Mouse (Mus musculus) hindbrain, embryonic 12.5 days (tissue): ENCODE results near the gene Krt80. TPM values are rescaled to one million over a fixed set of nuclear protein-coding genes. Genes with fewer than 3 reads are reported as not detected.

Experiments
- ATAC-seq: fragments of 200-750 bp; cut with Nextera tagmentation; 2 replicates; pipeline ENCODE4 v1.8.0; 2017; ENCODE audit warnings: moderate TSS enrichment; ENCODE audit not compliant: low FRiP score
- H3K27ac ChIP-seq: fragments of 300-500 bp; sonication (generic); 2 replicates; pipeline ENCODE4 v1.5.1; 2016; ENCODE audit warnings: mild to moderate bottlenecking
- H3K27me3 ChIP-seq: fragments of 300-500 bp; sonication (generic); 2 replicates; pipeline ENCODE4 v1.6.1; 2016; ENCODE audit warnings: mild to moderate bottlenecking
- H3K36me3 ChIP-seq: fragments of 300-500 bp; sonication (generic); 2 replicates; pipeline ENCODE4 v1.6.1; 2016; ENCODE audit warnings: mild to moderate bottlenecking
- H3K4me1 ChIP-seq: fragments of 300-500 bp; sonication (generic); 2 replicates; pipeline ENCODE4 v1.6.1; 2016
- H3K4me2 ChIP-seq: fragments of 300-500 bp; sonication (generic); replicated peaks from 2 replicates; pipeline ENCODE4 v1.6.1; 2016; ENCODE audit warnings: mild to moderate bottlenecking
- H3K4me3 ChIP-seq: fragments of 300-500 bp; sonication (generic); 2 replicates; pipeline ENCODE4 v1.5.1; 2016; ENCODE audit warnings: mild to moderate bottlenecking
- H3K9ac ChIP-seq: fragments of 300-500 bp; sonication (generic); 2 replicates; pipeline ENCODE4 v1.6.1; 2016; ENCODE audit warnings: mild to moderate bottlenecking, moderate library complexity
- H3K9me3 ChIP-seq: fragments of 300-500 bp; sonication (generic); replicated peaks from 2 replicates; pipeline ENCODE4 v1.6.1; 2016; ENCODE audit warnings: mild to moderate bottlenecking
- WGBS: fragments of 180-500 bp; shearing (Covaris S2); methylation state at CpG from one replicate; pipeline ENCODE4 v1.1.7; 2016; 5-methylcytosine and 5-hydroxymethylcytosine counted together
- polyA plus RNA-seq: library from polyadenylated mRNA; unstranded; fragments of >200 nt; fragmentation: Nextera tagmentation; extraction: Ambion mirVana; gene quantifications from 2 replicates; pipeline ENCODE4 v1.2.1, GENCODE M21; 2016

The Krt80 gene
- polyA plus RNA-seq, 1 experiment from 2014 or later = 0.21 TPM

DNA sequence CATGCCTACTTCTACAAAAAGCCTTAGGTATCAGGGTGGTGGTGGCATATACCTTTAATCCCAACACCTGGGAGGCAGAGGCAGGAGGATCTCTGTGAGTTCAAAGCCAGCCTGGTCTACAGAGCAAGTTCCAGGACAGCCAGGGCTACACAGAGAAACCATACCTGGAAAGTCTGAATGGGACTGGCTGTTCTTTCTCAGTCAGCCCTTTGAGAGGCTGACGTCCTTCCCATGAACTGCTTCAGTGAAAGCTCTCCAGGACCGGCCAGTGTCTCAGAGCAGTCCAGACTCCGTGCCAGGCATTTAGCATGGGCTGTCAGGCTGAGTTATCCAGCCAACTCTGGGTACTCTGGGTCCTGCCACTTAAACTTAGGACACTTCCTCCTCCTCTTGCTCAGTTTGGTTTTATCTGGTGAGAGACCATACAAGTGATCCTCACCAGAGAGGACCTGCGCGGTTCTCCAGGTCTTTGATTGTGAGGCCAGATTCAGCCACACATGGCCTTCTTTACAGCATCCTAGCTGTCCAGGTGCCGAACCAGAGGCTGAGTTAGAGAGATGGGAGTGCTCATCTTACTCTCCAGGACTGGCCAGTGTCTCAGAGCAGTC is 49.8 kb downstream of the Krt80 start:
- Histone ChIP-seq H3K9me3 (no peaks in the 10 kb centered on the region), H3K27ac (no peak overlapping the region), H3K4me2 (no peak overlapping the region), H3K4me3 (no peak overlapping the region), H3K27me3 (0 out of 2 replicates have a peak, but pooled peaks cover 4% of the 10 kb centered on the region), H3K36me3 (no peaks in the 10 kb centered on the region), H3K4me1 (peaks cover 6% of the 10 kb centered on the region; the same call in 1 of the 2 replicates), H3K9ac (no peak overlapping the region)
- WGBS = 86% methylated on average over 6 of the region's 6 CpGs
- ATAC-seq = no peak

DNA sequence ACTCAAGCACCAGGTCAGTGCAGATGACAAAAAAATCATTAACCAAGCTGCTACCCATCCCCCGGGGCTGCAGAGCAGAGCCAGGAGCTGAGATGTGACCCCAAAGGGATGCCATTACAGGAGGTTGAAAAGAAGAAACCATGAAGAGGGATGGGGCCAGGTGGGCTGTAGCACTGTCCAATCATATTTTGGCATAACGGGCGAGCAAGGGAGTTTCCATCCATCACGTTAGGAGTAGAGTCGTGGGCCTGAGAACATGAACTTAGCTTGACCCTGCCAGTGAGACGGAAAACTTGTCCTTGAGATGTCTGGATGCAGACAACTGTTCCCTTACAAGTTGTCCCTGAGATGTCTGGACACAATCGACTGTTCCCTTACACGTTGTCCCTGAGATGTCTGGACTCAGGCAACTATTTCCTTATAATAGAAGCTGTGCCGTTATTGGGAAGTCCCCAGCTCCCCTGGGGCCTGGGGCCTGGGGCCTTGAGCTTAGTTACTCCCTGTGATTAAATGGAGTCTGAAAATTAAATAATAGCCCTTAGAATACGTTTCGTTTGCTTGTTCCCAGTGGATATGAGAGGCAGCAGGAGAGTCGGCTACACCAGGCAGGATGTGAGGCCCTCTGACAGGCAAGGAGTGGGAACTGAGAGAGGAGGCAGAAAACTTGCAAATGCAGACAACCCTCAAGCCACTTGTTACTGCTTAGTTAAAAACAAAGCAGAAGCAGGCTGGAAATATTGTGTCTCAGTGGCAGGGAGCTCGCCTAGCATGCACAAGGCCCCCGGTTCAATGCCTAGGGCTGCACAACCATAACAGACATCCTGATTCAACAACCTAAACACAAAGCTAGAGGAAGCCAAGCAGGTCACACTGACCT is 50.8 kb downstream of the Krt80 start:
- Histone ChIP-seq H3K27ac (no peak overlapping the region), H3K4me1 (peaks cover 6% of the 10 kb centered on the region; the same call in 1 of the 2 replicates), H3K27me3 (0 out of 2 replicates have a peak, but pooled peaks cover 4% of the 10 kb centered on the region), H3K4me2 (no peak overlapping the region), H3K9me3 (no peaks in the 10 kb centered on the region), H3K9ac (no peak overlapping the region), H3K36me3 (no peaks in the 10 kb centered on the region), H3K4me3 (no peak overlapping the region)
- ATAC-seq = no peak
- WGBS = 67% methylated on average over 14 of the region's 14 CpGs

DNA sequence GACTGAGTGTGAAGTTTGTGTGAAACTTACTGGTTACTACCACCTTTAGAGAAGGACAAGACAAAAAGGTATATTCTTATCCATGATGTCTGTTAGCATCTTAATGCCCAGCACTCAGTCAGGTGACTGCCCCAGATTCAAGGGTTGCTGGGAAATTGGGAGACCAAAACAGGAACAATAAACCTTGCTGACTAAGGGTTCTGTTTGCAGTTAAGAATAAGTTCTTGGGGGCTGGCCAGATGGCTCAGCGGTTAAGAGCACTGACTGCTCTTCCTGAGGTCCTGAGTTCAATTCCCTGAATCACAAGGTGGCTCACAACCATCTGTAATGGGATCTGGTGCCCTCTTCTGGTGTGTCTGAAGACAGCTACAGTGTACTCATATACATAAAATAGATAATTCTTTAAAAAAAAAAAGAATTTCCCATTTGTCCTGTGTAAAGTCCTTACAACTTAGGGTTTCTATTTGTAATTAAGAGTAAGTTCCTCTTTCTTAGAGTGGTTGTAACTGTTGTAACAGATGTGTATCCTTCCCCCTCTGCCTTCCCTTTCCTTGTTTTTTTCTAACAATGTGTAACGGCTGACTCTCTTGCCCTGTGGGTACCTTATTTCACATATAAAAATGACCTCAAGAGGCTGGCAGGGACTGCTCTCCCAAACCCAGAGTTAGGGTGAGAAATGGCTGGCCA is 52.0 kb downstream of the Krt80 start:
- H3K36me3 ChIP-seq = no peaks in the 10 kb centered on the region
- ATAC-seq = no peak
- H3K4me2 ChIP-seq = no peak overlapping the region
- H3K9ac ChIP-seq = no peak overlapping the region
- H3K27ac ChIP-seq = no peak overlapping the region
- 85% methylated on average over 2 of the region's 2 CpGs for WGBS
- no peak overlapping the region for H3K4me3 ChIP-seq
- no peaks in the 10 kb centered on the region for H3K9me3 ChIP-seq
- H3K4me1 ChIP-seq = peaks cover 6% of the 10 kb centered on the region; the same call in 1 of the 2 replicates
- H3K27me3 ChIP-seq = 0 out of 2 replicates have a peak, but pooled peaks cover 4% of the 10 kb centered on the region

DNA sequence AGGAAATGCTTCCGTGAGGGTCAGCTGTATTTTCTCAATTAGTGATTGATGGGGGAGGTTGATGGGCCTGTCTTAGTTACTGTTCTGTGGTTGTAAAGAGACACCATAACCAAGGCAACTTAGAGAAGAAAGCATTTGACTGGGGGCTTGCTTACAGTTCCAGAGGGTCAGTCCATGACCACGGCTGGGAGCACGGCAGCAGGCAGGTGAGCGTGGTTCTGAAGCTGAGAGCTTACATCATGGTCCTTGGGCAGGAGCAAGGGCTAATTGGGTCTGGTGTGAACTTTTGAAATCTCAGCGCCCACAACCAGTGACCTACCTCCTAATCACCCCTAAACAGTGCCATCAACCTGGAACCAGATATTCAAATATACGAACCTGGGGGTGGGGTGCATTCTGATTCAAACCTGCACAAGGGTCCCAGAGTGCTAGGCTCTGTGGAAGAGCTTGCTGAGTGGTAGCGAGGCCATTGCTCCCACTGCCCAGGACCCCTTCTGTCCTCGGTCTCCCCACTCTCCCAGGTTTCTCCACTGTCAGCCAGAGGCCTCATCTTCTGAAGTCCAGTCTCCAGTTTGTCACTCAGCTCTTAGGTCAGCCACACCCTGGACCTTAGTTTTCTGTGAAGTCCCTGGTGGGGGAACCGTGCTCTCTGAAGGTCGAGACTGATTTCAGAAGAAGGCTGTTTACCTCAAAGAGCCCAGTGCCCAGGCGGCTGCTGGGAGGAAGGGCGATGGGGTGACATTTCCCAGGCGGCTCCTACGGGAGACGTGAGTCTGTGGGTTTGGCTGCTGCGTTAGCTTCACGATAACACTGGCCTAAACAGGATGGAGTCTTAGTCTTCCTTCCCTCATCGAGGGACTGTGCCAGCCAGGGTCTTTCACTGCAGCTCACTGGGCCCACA is 52.8 kb downstream of the Krt80 start:
- Histone ChIP-seq H3K27me3 (0 out of 2 replicates have a peak, but pooled peaks cover 4% of the 10 kb centered on the region), H3K4me3 (no peak overlapping the region), H3K36me3 (no peaks in the 10 kb centered on the region), H3K27ac (no peak overlapping the region), H3K4me2 (no peak overlapping the region), H3K9ac (no peak overlapping the region), H3K4me1 (peaks cover 6% of the 10 kb centered on the region; the same call in 1 of the 2 replicates), H3K9me3 (no peaks in the 10 kb centered on the region)
- 81% methylated on average over 18 of the region's 18 CpGs for WGBS
- no peak for ATAC-seq

DNA sequence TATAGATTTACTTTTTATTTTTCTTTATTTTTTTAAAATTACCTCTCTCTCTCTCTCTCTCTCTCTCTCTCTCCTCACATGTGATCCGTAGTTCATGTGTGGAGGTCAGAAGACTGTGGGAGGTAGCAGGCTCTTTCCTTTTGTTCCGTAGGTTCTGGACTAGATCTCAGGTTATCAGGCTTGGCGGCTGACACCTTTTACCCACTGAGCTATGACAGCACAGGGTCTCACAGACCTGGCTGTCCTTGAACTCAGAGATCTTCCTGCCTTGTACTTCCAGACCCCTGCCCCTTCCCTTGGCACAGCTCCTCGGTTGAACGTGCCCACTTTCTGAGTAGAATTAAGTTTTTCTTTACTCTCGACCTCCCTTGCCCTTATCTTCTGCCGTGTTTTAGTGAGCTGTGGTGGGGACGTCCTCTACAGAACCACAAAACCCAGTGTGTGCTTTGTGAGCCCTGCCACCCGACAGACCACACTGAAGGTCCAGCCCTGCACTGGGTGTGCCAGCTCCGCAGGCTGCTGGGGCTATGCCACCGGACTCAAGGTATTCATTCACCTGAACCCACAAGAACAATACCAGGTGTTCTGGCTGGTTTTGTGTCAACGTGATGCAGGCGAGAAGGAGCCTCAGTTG is 53.6 kb downstream of the Krt80 start:
- WGBS = 69% methylated on average over 13 of the region's 13 CpGs
- no peaks in the 10 kb centered on the region for H3K36me3 ChIP-seq
- ATAC-seq = peak; percentile 42; the same call in 1 of the 2 replicates

DNA sequence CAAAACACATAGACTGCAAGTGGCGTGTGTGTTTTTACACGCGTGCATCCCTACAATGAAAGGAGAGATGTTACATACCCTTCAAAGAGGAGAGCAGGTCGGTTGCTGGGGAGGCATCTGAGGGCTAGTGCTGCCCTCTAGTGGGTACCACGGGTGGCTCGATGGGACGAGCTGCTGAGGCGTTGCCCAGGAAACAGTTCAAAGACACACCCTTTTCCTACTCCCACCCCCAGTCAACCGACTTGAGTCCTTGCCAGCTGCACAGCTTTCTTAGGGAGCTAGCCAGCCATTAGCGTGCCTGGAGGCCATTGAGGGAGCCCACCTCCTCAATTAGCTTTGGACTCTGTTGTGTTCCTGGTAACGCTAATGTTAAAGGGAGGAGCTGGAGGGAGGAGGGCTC is 54.1 kb downstream of the Krt80 start:
- Histone ChIP-seq H3K4me2 (peak overlapping the region; percentile 44), H3K4me1 (peaks cover 6% of the 10 kb centered on the region; the same call in 1 of the 2 replicates), H3K9me3 (no peaks in the 10 kb centered on the region), H3K4me3 (no peak overlapping the region), H3K36me3 (no peaks in the 10 kb centered on the region), H3K27me3 (0 out of 2 replicates have a peak, but pooled peaks cover 4% of the 10 kb centered on the region), H3K9ac (peak overlapping the region; percentile 18; the same call in 1 of the 2 replicates), H3K27ac (no peak overlapping the region)
- 5% methylated on average over 11 of the region's 11 CpGs for WGBS
- ATAC-seq = peak; percentile 76

More for the DNA sequence above, 53.6 kb downstream of the Krt80 start:
- Histone ChIP-seq H3K27ac (no peak overlapping the region), H3K9me3 (no peaks in the 10 kb centered on the region), H3K4me3 (no peak overlapping the region), H3K4me1 (peaks cover 6% of the 10 kb centered on the region; the same call in 1 of the 2 replicates), H3K4me2 (peak overlapping the region; percentile 44; the same call in 1 of the 2 replicates), H3K9ac (peak overlapping the region; percentile 18; the same call in 1 of the 2 replicates), H3K27me3 (0 out of 2 replicates have a peak, but pooled peaks cover 4% of the 10 kb centered on the region)

DNA sequence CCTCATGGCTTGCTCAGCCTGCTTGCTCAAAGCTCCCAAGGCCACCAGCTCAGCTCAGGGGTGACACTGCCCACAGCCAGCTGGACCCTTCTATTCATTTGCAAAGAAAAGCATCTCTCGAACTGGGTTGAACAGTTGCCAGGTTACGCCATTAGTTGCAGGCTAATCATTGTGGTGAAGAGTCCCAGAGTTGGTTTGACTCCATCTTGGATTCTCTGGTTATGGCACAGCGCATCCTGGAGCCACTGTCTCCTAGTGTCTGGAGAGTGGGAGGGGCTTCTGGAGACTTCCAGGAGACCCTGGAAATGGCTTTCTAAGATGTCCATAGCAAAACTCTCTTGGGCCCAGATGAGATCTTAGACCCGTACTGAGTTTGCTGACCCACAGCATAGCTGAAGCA is 54.6 kb downstream of the Krt80 start:
- Histone ChIP-seq H3K4me1 (peaks cover 6% of the 10 kb centered on the region; the same call in 1 of the 2 replicates), H3K9ac (no peak overlapping the region), H3K36me3 (no peaks in the 10 kb centered on the region), H3K9me3 (no peaks in the 10 kb centered on the region), H3K27me3 (0 out of 2 replicates have a peak, but pooled peaks cover 4% of the 10 kb centered on the region), H3K27ac (no peak overlapping the region), H3K4me2 (no peak overlapping the region), H3K4me3 (no peak overlapping the region)
- peak; percentile 31 for ATAC-seq
- 84% methylated on average over 4 of the region's 4 CpGs for WGBS

DNA sequence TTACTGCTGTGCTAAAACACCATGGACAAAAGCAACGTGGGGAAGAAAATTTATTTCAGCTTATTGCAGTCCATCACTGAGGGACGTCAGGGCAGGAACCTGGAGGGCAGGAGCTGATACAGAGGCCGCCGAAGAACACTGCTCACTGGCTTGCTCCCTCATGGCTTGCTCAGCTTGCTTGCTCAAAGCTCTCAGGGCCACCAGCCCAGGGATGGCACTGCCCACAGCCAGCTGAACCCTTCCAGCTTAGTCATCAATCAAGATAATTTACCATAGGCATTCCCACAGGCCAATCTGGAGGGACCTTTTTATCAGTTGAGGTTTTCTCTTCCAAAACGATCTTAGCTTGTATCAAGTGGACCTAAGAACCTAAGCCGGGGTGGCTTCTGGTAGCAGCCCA is 58.0 kb downstream of the Krt80 start:
- no peak overlapping the region for H3K27ac ChIP-seq
- H3K4me3 ChIP-seq = no peak overlapping the region
- no peak overlapping the region for H3K9ac ChIP-seq
- H3K36me3 ChIP-seq = no peaks in the 10 kb centered on the region
- no peak overlapping the region for H3K4me2 ChIP-seq
- H3K4me1 ChIP-seq = peaks cover 11% of the 10 kb centered on the region
- H3K27me3 ChIP-seq = 0 out of 2 replicates have a peak, but pooled peaks cover 3% of the 10 kb centered on the region
- no peaks in the 10 kb centered on the region for H3K9me3 ChIP-seq
- WGBS = 84% methylated on average over 6 of the region's 6 CpGs
- no peak for ATAC-seq

DNA sequence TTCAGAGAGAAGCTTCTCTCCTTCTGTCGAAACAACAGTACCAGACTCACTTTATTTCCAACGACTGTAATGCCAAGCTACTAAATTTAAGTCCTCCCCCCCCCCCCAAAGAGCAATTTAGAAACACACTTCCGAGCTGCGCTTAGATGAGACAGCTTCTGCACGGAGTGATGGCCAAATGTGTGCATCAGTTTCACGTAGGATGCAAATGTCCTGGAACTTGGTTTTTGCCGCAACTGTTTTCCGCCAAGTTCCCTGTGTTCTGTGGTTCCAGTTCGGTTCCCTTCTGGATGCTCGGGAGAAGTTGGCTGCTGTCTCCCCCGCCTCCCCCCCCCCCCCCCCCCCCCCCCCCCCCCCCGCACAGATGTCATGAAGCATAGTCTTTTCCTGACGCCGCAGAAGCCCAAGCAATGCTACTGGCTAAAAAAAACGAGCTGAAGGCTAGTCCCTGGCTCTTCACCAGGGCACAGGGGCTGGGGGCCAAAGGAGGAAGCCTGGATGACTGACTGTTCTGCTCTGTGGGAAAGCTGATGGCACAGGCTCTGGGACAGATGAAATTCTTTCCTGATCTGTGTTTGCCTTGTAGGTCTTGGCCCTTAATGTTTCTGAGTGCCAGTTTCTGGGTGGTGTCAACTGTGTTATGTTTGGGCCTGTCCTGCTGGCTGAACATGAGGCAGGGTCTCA is 58.7 kb downstream of the Krt80 start:
- Histone ChIP-seq H3K9ac (no peak overlapping the region), H3K27me3 (no peaks in the 10 kb centered on the region), H3K4me3 (no peak overlapping the region), H3K4me1 (peaks cover 9% of the 10 kb centered on the region), H3K4me2 (no peak overlapping the region), H3K9me3 (no peaks in the 10 kb centered on the region), H3K36me3 (no peaks in the 10 kb centered on the region), H3K27ac (no peak overlapping the region)
- 61% methylated on average over 14 of the region's 15 CpGs for WGBS
- no peak for ATAC-seq

DNA sequence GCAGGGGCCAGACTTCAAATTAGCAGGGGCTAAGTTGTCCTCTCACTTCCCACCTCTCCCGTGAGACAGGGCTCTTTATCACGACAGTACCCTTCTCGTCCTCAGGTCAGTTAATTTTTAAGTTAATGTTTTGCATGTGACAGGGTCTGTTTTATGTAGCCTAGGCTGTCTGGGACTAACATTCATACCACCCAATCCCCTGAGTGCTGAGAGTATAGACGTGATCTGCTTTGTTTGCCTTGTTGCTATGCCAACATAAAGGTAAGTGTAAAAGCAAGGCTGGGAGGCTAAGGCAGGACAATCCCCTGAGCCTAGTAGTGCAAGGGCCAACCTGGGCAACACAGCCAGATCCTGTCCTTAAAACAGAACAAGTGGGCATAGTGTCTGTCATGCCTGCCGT is 60.5 kb downstream of the Krt80 start:
- Histone ChIP-seq H3K9ac (no peak overlapping the region), H3K4me2 (no peak overlapping the region), H3K4me1 (peaks cover 5% of the 10 kb centered on the region), H3K36me3 (no peaks in the 10 kb centered on the region), H3K27ac (no peak overlapping the region), H3K27me3 (no peaks in the 10 kb centered on the region), H3K4me3 (no peak overlapping the region), H3K9me3 (no peaks in the 10 kb centered on the region)
- WGBS = 45% methylated on average over 5 of the region's 5 CpGs
- ATAC-seq = no peak
